Mouse (Mus musculus) hematopoietic stem cell, adult 5-6 weeks (primary cell): ENCODE results near the gene Mgst2. TPM values are rescaled to one million over a fixed set of nuclear protein-coding genes. Genes with fewer than 3 reads are reported as not detected.
A peak's percentile ranks its signal among the peaks of the same experiment; 100 is the strongest.

Source experiments
- ATAC-seq, 2 experiments: fragments of 125-278 bp in 1 of 2; replicated peaks in 1 of 2; 2 replicates each; pipeline ENCODE4 v1.8.0; 2016 to 2017; ENCODE audit warnings: inconsistent platforms in 2 of 2, mild to moderate bottlenecking in 2 of 2, moderate number of reproducible peaks in 2 of 2, low read depth in 1 of 2, moderate TSS enrichment in 1 of 2; ENCODE audit not compliant: low FRiP score in 2 of 2, poor library complexity in 2 of 2, severe bottlenecking in 2 of 2, insufficient read depth in 1 of 2, low TSS enrichment in 1 of 2
- total RNA-seq: library from RNA; stranded (forward); fragments of 172-1452, 232-1000 nt; gene quantifications from 2 replicates; pipeline ENCODE4 v1.2.3, GENCODE M21; 2017

Gene Mgst2
- total RNA-seq, 1 experiment from 2014 or later = 10.5 TPM

DNA sequence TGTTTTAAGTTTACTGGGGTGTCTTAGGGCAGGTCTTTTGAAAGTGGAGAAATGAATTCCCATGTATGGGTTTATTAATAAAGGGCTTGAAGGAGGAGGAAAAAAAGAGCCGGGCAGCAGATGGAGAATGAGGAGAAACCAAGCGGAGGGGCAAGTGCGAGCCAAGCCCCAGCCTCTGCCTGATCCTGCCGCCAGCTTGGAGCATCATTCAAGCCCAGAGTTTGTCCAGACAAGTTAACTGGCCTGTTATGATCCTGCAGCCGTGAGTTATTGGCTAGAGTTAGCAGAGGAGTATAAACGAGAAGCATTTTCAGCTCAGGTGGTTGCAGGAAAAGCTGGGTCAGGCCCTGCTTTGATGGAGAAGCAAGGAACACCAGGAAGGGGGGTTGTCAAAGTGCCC is 26.2 kb downstream of the Mgst2 start:
- ATAC-seq = no peak

DNA sequence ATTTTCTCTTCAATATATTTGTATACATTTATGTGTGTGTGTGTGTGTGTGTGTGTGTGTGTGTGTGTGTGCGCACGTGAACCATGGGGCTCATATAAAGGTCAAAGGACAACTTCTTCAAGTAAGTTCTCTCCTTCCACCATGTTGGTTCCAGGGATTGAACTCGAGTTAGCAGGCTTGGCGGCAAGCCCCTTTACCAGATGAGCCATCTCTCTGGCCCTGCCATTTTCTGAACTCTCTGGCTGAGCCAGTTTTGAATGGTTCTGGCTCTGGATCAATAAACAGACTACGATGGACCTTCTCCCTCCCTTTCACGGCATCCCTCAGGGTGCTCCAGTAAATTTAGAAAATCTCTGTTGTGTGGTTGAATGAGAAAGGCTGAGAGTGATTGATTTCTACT is 26.6 kb downstream of the Mgst2 start:
- ATAC-seq = no peak

DNA sequence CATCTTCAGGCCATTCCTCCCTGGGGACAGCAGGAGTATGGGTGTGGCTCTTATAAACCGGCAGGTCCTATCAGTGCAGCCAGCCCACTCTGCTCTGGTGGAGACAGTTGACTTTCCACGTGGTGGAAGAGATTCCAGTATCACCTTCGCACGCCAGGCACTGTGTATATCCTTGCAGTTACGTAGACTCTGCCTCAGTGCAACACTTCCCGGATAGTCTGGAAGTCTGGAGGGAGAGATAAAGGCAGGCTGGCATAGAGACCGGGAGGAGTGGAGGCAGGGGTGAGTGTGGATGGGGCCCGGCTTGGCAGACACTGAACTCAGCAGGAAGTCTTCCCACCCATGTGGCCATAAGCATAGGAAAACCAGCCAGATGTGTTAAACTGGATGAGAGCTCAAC is 28.6 kb downstream of the Mgst2 start:
- no peak for ATAC-seq

DNA sequence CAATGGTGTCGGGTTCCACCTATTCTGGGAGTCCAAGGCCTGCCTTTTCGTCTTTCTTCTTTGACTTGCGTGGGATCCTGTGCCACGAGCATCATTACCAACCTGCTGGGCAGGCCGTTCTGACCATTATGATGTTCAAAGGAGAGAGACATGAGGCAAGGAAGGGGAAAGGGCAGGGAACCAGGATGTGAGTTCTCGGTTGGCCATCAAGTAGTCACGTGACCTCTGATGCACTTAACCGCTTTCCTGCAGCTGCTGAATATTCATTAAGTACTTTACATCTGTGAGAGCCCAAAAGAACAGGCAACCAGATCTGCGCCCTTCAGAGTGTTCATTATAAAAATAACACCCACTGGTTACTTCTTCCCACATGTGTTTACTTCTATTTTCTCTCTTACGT is 33.0 kb downstream of the Mgst2 start:
- ATAC-seq = no peak

DNA sequence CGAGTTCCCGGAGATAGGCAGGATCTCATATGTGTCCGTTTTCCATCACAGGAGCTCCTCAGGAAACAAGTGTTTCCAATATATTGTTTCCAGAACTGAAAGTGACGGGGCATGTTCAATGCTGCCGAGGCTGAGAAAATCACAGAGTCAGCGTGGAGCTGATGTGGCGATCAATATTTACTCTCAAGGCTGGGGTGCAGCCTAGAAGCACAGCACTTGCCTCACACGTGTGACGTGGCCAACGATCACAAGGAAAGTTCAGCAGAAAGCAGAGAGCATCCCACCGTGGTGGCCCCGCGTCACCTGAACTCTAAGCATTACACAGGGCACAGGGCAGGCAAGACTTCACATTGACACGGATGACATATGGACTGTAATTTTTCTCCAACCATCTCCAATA is 34.4 kb downstream of the Mgst2 start:
- no peak for ATAC-seq

DNA sequence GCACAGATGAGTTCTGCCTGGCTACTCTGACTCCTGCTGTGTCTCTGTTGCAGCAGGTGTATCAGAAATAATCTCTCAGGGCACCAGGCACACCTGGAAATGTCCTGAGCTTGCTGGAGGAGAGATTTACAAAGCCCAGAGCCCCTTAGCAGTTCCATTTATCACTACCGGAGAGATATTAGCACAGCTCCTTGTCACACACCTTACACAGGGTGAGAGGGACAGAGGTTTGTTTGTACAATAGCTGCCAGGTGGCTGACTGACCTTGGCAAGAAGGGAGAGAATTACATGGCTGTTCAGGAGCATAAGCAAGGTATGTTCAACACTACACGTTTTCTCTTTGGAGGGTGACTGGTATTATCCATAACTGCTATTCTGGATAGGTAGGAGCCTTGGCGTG is 35.6 kb downstream of the Mgst2 start:
- ATAC-seq = no peak

DNA sequence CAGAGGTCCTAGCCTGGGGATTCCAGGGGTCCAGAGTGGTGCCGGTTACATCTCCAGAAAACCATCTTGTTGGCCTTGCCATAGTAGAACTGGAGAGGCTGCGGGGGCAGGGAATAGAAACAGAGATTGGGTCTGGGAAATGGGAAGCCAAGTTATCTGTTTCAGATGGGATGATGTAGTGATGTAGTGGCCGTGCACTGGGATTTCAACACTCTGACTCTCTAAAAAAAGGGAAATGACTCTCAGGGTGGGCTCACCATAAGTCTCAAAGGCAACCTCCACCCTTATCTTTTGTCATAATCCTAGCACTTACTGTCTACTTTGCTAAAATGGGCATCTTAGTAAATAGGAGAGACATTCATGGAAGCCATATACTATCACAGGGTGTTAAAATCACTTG is 37.8 kb downstream of the Mgst2 start:
- ATAC-seq = no peak

DNA sequence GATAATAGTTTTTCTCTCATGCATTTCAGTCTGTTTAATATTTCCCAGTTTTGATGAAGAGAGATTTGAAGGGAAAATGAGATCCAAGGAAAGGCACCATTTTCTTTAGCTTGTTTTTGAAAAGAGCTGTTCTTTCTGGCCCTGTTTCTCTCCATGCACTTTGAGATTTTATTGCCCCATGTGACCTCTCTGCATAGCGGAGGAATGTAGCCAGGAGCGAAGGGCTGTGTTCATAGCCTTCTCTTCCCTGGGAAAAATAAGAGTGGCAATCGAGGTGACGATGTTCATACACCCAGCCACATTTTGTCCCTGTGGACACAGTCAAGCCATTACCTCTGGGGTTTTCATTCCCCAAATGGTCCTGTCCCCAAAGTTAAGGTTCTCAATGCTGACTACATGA is 40.0 kb downstream of the Mgst2 start:
- ATAC-seq = no peak

DNA sequence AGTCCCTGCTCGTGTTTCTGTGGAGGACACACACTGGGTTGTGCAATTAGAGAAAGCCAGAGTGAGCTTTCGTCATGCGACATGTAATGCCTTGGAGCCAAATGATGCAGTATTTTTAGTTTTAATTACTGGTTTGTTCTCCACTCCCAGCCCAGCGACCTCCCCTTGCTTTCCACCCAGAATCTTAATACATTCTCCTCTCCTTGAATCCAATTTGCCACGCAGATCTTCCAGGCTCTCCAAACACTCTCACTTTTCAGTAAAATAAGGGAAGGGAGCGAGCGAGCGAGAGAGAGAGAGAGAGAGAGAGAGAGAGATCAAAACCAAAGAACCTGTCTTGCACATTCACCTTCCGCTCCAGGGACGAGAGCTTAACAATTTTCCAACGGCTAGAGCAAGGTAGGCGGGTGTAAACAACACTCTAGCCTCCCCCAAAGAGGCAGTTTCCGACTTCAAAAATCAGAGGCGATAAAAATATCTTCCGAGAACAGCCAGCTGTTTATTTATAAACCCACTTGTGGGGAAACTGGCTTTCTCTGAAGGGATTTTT is 40.6 kb downstream of the Mgst2 start:
- peak; percentile 6 to 15; a peak in 2 of 4 replicates for ATAC-seq

DNA sequence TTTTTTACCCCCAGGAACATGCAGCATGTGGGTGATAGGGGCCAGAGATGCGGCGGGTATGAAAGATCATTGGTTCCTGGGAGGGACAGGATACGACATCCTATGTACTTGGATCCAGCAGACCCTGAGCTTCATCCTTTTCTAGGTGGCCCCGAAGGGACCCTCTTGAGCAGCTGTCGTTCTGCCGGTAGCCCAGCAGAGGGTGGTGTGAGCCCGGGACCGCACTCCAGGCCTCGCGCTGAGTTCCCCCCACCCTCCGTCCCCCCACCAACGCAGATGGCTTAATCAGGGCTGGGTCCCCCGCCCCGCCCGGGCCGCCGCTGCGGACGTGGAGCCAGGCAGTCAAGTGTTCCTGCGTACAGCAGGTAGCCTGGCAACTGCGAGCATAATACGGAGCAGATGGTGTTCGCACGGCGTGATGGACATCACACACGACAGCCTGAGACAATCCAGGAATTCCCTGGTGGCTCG is 41.2 kb downstream of the Mgst2 start:
- peak; percentile 82 to 83 for ATAC-seq

DNA sequence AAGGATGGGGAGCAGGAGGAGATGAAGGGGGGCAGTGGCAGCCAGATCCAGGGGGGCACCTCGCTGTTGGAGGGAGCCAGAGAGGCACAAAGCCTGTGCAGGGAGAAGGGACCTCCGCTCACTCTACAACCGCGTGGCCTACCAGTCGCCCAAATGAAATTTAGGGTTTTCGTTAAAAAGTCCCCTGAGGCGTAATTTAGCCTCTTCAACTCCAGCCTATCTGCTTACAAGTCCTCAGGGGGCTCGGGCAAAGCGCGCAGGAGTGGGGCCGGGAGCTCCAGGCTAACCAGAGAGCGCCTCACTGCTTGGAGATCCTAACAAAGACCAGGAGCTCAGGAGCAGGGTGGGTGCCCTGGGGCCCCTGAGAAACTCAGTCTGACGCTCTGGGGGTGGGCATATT is 41.8 kb downstream of the Mgst2 start:
- 0 out of 4 replicates have a peak, but pooled peaks of 1 of the 2 experiments have one; percentile 3 for ATAC-seq

DNA sequence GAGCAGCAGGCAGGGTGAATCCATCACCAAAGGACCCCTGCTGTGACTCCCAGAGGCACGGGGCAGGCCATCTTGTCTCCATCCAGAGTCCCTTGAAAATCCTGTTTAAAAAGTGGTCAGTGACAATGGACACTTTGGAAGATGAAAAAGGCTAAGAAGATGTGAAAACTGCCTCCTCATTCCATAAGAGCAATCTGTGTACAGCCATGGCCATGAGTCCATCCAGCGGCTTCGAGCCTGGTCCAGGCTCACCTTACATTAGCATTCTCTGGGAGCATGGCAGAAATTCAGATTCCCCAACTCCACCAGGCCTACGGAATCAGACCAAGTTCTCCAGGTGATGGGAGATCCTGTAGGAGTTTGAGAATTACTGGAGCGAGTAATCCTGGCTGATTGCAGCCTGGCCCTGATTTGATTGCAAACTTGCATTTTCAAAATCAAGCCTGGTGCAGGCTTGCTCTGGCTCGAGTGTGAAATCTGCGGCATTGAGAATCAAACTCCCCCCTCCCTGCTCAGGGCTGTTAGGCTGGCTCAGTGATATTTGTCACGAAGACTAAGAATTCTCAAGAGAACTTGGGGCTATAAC is 42.6 kb downstream of the Mgst2 start:
- no peak for ATAC-seq

DNA sequence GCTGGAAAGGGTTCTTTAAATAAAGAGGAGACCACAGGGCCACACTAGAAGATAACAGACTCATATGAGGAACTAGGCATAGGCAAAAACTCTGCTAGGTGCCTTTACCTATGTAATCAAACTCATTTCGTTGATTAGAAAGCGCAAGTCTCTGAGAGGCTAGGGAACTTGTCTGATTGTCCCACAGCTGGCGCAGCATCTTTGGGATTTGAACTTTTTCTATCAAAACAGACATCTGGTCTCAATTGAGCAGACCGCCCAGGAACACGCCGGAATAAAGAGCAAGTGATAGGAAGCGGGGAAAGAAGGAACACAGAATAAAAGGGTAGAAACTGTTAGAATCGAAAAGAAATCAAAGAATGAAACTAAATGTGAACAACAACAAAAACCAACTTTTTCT is 43.3 kb downstream of the Mgst2 start:
- ATAC-seq = no peak

DNA sequence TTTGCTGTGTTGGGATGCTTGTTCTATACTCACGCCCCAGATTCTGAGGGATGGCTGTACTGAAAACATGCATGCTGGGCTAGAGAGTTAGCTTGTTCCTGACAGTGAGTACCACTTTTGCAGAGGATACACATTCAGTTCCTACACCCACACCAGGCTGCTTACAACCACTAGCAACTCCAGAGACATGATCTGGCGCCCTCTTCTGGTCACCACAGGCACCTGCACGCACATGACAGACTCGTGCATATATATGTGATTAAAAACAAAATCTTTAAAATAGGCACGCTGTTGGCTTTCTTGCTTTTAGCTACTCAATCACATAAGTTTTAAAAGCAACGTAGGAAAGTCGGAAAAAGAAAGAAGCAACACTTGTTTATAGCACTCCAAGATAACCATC is 45.1 kb downstream of the Mgst2 start:
- no peak for ATAC-seq

DNA sequence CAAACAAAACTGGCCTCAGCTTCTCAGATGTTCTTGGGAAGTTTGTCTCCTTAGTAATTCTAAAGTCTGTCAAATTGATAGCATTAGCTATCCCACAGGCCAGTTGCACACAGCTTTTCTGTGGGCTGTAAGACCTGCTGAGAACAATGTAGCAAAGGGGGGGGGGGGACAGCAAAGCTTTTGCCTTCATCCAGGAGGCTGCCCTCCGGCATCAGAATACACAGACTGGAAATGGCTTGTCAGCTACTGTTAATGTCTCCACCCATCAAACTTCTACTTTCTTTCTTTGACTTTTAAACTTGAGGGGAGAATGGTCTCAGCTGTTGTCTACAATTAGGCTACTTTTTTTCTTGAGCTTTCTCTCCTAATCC is 48.2 kb downstream of the Mgst2 start:
- ATAC-seq = no peak

DNA sequence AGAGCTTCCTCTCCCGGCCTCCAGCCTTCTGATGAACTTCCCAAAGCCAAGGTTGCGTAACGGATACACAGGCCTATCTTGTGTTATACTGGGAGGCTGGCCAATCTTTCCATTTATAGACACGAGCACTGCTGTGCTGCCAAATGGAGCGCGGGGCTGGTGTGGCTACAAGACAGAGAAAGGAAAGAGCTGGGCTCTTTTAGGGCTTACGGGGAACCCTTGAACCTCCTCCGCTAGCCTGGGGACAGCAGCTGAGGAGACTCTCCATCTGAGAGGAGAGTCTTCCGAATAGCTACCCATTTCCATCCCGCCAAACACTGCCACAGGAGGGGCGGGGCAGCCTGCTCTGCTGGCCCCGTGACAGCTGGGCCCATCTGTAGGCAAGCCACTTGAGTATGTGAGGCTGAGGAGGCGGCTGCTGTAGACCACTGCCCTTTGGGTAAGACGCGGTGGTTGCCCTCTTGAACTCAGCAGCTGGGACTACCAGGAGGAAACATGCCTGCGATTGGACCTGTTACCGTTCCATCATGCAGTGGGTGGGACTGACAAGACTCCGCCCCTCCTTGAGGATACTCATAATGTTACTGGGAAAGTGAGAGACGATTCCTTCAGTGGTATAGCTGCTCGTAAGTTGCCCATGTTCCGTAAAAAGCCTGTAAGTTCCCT is 48.7 kb downstream of the Mgst2 start:
- no peak for ATAC-seq

DNA sequence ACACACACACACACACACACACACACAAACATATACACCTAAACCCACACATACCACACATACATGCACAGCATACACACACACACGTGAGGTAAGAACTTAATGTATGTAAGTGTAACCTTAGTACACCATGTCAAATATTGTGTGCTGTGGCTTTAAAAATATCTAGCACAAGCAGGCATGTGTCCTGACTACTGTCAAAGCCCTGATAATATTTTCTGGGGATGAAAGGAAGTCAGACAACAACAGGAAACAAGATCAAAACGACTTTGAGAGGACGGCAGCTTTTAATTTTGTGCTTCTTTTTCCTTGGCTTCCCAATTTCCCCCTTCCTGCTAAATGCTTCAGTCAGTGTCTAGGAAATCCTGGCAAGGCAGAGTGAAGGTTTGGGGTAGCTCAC is 52.2 kb downstream of the Mgst2 start:
- ATAC-seq = no peak

DNA sequence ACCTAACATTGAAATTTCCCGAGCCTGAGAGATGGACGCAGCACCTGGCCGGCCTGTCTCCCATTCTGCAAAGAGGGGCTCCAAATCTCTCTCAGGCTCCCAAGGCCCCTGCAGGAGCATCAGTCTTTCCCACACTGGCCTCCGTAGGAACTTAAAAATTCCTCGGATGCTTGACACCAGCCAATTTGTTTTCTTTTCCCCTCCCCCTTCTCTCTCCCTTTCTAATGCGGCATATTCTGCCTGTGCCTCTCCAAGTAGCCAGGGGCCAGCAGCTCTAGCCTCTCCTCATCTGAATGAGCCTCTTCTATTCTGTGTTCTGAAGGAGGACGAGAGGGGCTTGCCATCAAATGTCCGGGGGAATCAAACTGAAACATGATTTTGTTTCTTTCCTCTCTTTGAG is 53.1 kb downstream of the Mgst2 start:
- ATAC-seq = no peak

DNA sequence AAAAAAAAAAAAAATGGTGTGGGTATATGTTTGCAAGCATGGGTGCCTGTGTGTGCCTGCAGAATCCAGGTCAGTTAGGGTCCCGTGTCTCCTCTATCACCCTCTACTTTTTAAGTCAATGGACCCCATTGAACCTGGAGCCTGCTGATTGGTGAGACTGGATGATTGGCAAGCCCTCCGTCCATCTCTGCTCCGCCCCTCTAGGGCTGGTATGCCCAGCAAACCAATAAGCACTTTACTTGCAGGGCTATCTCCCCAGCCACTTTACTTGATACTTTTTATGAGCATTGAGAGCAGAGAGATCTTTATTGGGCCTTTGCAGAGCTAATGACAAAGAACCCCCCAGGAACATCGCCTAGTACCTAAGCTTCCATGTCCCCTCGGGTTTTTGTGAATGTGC is 54.3 kb downstream of the Mgst2 start:
- no peak for ATAC-seq
